Mouse (Mus musculus) CH12.LX (cell line): ENCODE results near the gene Cdh15.

ENCODE experiments used
- CHD1 ChIP-seq: IDR thresholded peaks from 2 replicates; pipeline ENCODE4 v1.6.1; 2012; ENCODE audit warnings: low read depth, low read length, improper control_type of control experiment, inconsistent platforms
- CTCF ChIP-seq, 2 experiments: IDR thresholded peaks in 1 of 2; conservative IDR thresholded peaks in 1 of 2; 2 replicates each; pipeline ENCODE4 v1.5.1; 2011 to 2012; ENCODE audit warnings: low read depth in 2 of 2, low read length in 2 of 2, improper control_type of control experiment in 1 of 2, inconsistent platforms in 1 of 2, mild to moderate bottlenecking in 1 of 2, moderate library complexity in 1 of 2
- ELF1 ChIP-seq: IDR thresholded peaks from 2 replicates; pipeline ENCODE4 v1.6.1; 2014; ENCODE audit warnings: low read depth, mild to moderate bottlenecking, inconsistent platforms, low read length, improper control_type of control experiment
- EP300 ChIP-seq: IDR thresholded peaks from 2 replicates; pipeline ENCODE4 v1.6.1; 2011; ENCODE audit warnings: low read length, improper control_type of control experiment
- MYC ChIP-seq: IDR thresholded peaks from 2 replicates; pipeline ENCODE4 v1.6.1; 2011; ENCODE audit warnings: low read depth, mild to moderate bottlenecking, improper control_type of control experiment, low read length
- POLR2A ChIP-seq: IDR thresholded peaks from 2 replicates; pipeline ENCODE4 v1.6.1; 2011; ENCODE audit warnings: low read depth, mild to moderate bottlenecking, improper control_type of control experiment, low read length
- SIN3A ChIP-seq: IDR thresholded peaks from 2 replicates; pipeline ENCODE4 v1.6.1; 2012; ENCODE audit warnings: low read length, improper control_type of control experiment, inconsistent platforms
- SMC3 ChIP-seq: IDR thresholded peaks from 2 replicates; pipeline ENCODE4 v1.6.1; 2011; ENCODE audit warnings: low read depth, low read length, improper control_type of control experiment
- TCF12 ChIP-seq: IDR thresholded peaks from 2 replicates; pipeline ENCODE4 v1.6.1; 2014; ENCODE audit warnings: low read depth, mild to moderate bottlenecking, inconsistent platforms, low read length, improper control_type of control experiment
- USF1 ChIP-seq: IDR thresholded peaks from 2 replicates; pipeline ENCODE4 v1.6.1; 2014; ENCODE audit warnings: low read depth, mild to moderate bottlenecking, inconsistent platforms, low read length, improper control_type of control experiment
- ZMIZ1 ChIP-seq: IDR thresholded peaks from 2 replicates; pipeline ENCODE4 v1.6.1; 2012; ENCODE audit warnings: low read depth, mild to moderate bottlenecking, inconsistent platforms, low read length, improper control_type of control experiment
- ZNF384 ChIP-seq: IDR thresholded peaks from 2 replicates; pipeline ENCODE4 v1.6.1; 2012; ENCODE audit warnings: low read depth, low read length, improper control_type of control experiment, inconsistent platforms

DNA sequence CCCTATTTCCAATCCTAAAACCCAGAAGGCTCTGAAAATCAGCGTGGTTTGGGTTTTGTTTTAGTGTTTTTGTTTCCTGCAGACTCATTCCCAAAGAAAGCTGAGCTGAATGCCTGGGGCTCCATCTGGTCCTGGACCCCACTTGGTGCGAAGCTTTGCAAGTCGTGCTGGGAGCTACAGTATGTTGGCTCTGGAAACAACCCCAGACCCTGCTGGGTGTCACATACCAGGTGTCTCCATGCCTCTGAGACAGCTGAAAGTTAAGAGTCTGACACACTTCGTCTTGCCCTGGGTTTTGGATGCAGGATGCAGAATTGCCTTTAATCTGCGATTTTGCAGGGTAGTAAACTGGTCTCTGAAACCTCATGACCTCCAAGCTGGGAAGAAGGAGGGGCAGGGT is 23.2 kb upstream of the Cdh15 start:
- TF ChIP-seq EP300 (no peak), CTCF (conservative IDR thresholded peaks at IDR 0.05 in 1 of 2, IDR thresholded peaks at IDR 0.05 in 1 of 2; ENCODE audit: low read depth in 2 of 2, low read length in 2 of 2) (no peak), ZNF384 (no peak), TCF12 (no peak), POLR2A (no peak), ZMIZ1 (no peak), SMC3 (no peak), USF1 (no peak), SIN3A (no peak), ELF1 (no peak), CHD1 (no peak), MYC (no peak)
